Mouse (Mus musculus) layer of hippocampus, adult 18-20 months (tissue): Measurements from ENCODE around the gene Zbtb40. TPM values are rescaled to one million over a fixed set of nuclear protein-coding genes. Genes with fewer than 3 reads are reported as not detected.
A peak's percentile ranks its signal among the peaks of the same experiment; 100 is the strongest.

Source experiments
- DNase-seq, 2 experiments: peaks; one replicate each; pipeline ENCODE4 v3.0.0; 2022; ENCODE audit warnings: low spot score in 2 of 2
- total RNA-seq, 2 experiments: library from RNA; stranded (reverse); gene quantifications; 2 replicates each; pipeline ENCODE4 v1.2.3; 2021

The Zbtb40 gene
- total RNA-seq, 2 experiments from 2014 or later, result 13.6 to 14.6 TPM

DNA sequence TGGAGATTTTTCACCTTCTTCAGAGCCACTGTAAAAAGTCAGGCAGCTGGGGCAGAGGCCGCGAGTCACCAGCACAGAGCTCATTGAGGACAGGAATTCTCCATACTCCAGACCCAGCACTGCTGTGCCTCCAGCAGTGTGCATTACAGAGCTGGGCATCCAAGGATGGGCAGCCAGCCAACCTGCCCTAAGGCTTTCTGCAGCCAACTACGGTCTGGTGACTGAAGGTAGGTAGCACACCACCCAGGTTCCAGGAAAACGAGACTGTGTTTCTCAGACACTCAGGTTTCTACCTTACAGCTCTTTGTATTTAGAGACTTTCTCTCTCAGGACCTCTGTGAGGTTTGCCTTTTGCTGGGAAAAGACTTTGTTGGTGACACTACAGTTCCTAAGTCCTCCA, 67.7 kb downstream of the Zbtb40 start:
- DNase-seq, result no peak

DNA sequence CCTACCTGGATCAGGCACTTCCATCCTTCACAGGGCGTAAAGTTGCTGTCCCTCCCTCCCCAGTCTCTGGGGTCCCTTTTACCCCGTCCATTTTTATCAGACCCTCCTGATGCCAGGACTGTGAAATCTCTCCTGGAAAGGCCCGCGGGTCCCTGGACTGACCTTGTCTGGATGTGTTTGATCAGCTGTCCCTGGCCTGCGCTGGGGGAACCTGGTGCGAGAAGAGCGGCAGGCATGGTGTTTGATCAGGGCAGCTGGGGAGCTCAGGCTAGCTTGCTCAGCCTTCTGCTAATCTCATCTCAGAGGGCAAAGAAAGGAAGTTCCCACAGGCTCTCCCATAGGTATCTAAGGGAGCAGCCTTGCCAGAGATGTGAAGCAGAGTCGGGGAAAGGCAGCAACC, 71.4 kb downstream of the Zbtb40 start:
- DNase-seq, result no peak

DNA sequence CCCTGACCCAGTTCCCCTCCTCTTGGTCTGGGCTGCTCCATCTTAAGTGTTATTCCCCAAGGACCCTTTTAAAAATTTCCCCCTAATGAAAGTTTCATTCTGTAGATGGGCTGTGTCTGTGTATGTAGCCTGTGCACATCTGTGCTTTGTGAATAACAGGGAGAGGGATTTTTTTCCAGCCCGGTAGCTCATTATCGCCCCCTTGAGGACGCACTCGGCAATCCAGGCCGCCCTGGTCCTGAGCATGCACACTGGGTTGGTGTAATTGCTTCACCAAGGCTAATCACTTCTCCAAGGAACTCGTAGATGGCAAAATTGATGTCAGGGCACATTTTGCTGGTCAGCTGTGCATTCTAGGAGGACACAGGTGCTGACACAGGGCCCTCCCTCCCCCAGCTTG, 77.7 kb downstream of the Zbtb40 start:
- DNase-seq, result peak in 1 of 2 experiments; percentile 50

DNA sequence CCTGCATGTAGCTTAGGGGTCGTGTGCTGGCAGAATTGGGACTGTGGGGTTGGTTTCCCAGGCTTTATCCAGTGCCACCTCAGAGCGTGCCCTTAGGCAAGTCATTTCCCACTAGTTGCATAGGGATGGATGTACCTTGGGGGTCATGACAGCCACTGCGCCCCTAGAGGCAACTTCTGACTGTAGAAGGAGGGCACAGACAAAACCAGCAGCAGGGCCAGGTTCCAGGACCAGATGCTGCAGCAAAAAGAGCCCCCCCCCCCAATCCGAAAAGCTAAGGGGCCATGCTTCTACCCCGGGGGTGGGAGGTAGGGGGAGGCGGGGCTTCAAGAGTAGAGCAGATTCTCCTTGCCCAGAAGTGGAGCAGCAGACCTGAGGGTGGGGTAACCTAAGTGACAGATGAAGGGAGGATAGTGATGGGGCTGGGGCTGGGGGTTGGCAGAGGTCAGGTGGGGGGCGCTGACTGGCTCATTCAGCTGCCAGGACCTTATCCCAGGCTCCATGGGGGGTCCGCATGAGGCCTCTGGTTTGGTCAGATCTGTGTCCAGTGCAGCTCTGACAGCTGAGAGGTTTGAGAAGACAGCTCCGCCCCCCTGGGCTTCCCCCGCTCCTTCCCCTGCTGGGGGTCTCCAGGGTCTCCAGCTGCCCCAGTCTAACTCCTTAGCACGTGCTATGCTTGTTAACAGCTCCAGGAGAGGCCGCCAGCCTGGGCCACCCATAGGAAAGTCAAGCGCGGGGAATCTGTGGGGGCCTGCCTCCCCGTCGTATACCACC, 78.9 kb downstream of the Zbtb40 start:
- DNase-seq, result no peak

DNA sequence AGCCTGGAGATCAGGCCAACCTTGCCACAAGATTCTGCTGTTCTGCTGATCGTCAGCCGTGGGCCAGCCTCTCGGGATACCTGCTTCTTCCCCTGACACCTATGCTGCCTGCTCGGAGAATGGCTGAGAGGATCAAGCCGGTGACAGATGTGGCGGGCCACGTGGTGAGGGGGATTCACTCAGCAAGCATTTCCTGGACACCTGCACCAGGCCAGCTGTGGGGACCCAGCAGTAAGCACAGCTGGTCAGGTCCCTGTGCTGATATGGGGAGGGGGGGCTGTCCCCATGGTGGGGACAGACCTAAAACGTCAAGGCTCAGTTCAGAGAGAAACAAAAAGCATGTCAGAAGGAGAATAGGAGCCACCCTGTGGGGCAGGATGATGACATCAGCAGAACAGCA, 79.5 kb downstream of the Zbtb40 start:
- no peak for DNase-seq

DNA sequence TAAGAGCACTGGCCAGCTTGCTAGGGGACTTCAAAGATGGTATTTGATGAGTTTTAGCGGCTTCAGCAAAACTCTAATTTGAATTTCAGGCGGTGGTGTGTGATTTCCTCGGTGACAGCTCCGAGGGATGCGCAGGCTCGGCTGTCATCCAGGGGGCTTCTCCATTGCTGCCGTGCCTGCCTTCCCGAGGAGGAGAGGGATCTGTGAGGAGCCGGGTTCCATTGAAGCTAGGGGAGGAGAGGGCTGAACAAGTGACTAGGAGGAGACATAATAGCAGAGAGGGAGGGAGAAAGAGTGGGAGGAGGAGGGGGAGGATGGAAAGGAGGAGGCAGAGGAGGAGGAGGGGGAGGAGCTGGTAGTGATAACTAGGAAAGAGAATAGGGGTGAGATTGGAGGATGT, 81.1 kb downstream of the Zbtb40 start:
- DNase-seq, result no peak

DNA sequence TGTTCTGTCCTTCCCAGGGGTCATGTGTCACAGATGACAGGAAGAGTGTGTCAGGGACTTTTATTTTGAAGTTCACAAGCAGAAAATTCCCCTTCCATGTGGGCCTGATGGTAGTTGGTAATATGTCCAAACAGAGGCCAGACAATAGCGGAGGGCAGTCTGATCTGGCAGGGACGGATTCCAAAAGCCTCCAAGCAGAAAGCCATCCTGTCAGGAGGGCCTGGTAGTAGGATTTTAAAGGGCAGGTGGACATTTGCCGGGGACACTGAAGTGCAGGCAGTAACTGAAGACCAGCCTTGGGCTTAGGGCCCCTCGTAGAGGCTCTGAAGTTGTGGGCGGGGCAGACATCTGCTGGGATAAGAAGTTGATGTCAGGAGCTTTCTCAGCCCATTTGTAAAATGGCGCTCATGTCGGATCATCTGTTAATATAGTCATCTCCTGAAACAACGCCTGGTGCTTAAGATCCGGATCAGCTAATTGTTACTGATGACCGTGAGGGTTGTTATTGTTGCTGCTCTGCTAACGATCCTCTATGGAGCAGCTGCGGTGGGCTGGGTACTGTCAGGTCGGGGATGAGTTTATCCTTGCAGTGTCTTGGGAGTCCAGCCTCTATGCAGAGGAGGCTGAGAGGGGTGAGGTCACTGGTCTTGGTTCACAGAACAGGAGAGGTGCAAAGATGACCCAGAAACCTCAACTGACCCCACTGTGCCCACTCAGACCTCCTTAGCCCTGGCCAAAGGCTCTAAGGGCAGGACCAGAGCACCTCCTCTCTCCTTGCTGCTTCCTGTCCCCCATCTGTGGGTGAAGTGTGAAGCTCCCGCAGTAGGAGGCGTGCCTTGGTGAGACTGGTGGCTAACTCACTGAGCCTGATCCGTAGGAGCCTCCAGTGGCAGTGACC, 81.9 kb downstream of the Zbtb40 start:
- DNase-seq, result no peak

DNA sequence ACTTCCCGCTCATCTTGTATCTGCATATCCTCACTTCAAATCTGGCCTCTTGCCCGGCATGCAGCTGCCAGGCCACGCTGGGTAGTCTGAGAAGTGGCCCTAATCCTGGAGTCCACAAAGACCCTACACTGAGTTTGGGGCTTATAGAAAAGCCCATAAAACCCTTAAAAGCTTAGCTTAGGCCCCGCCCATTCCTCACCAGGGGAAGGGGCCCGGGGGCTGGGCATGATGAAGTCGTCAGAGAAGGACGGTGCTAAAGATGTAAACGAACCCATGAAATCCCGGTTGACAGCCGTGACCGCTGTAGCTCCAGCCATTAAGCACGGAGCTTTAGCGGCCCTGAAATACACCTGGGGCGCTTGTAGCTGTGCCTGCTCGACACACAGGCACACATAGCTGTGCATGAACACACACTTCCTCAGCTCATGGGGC, 83.6 kb downstream of the Zbtb40 start:
- no peak for DNase-seq

DNA sequence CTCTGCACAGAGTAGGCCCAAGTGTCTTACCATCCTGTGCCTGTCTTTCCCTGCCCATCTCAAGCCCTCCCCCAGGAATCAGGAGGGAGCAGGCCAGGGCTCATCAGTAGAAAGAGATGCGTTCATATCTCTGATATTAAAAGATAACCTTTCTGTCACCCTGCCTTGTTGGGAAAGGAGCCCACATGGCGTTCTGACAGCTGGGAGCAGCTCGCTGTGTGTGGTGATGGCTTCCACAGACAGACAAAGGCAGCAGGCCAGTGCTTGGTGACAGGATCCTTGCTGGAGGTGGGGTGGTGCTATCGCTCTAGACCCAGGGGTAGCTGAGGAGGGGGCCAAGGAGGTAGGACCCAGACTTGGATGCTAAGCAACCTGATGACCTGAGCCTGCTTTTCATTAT, 86.2 kb downstream of the Zbtb40 start:
- DNase-seq, result no peak

DNA sequence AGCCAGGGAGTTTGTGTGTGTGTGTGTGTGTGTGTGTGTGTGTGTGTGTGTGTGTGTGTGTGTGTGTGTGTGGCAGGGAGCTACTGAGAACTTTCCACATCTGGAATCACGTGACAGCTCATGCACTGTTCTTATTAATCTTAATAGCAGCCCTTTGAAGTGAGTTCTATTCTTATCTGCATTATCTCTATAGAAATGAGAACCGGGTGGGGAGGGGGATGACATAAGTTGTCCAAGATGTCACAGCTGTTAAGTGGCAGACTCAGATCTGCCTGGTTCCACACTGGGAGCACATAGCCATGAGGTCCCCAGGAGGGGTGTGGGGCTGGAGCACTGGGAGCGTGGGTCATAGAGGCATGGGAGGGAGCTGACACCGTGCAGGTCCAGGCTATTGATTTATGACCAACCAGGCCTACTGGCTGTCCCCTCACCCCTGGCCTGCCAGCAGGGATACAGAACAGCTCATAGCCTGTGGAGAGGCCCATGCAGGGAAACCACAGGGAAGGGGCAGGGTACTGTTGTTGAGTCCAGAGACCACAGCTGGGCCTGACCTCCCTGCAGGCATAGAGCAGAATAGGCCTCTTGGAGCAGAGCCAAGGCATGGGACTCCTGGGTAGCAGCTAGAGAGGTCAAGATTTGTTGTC, 86.8 kb downstream of the Zbtb40 start:
- DNase-seq, result no peak

DNA sequence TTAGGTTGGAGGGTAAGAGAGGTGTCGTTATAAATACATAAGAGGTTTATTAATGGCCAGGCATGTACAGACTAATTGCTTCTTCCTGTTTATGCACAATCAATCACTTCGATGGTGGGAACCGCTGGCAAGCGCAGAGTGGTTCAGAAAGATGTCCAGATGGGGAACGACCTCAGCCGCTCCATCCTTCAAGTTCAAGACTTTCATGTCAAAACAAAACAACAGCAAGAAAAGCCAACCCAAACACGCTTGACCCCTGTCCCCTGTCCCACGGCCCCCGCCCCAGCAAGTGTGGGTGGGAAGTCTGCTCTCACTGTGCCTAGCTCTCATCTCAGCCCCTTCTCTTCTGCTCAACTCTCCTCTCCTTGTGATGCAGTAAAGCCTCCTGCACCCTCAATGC, 88.0 kb downstream of the Zbtb40 start:
- no peak for DNase-seq

DNA sequence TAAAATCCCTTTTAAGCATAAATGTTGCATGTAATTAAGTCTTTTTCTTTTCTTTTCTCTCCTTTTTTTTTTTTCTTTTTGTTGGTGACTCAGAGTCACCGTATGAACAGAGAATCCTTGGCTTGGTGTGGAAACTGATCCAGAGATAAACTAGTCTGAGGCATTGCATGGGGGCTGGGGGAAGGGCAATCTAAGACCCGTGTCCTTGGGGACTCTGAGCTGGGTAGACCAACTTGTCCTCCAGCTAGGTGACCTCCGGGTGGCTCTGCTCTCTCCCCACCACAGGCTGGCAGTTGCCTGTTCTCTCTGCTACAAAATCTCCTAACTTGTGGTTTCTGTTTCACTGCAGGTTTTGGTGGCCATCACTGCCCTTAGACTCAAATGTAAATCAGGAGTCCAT, 88.5 kb downstream of the Zbtb40 start:
- DNase-seq, result no peak

DNA sequence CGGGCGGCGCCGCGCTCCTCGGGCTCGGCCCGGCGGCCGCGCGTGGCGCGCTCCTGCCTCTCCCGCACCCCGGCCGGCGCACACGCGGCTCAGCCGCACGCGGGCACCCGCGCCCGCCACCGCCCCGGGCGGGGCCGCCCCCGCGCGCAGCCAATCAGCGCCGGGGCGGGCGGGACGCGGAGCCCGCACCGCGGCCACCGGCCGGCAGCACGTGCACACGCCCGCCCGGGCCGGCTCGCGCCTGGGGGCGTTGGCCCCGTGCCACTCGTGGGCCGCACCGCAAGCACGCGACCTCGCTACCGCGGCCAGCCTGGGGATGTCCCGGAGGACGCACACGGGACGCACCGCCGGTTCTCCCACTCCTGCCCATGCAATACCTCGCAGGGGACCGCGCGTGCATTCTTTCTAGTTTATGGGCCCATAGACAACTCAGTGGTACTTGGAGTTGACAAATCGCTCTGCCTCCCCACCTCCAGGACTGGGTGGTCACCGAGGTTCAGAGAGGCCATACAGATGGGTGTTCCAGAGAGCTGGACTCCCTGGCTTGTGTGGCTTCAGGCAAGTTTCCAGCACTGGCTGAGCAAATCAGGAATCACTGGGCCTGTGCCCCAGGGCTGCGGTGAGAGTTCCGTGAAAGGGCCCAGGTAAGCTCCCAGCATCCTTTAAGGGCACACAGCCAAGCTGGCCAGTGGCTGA, 91.7 kb downstream of the Zbtb40 start, which contains the start of gene Epha8:
Gene Epha8, minus strand, starts transcription at position 66 of the 696 bp plus-strand sequence.
- no peak for DNase-seq

DNA sequence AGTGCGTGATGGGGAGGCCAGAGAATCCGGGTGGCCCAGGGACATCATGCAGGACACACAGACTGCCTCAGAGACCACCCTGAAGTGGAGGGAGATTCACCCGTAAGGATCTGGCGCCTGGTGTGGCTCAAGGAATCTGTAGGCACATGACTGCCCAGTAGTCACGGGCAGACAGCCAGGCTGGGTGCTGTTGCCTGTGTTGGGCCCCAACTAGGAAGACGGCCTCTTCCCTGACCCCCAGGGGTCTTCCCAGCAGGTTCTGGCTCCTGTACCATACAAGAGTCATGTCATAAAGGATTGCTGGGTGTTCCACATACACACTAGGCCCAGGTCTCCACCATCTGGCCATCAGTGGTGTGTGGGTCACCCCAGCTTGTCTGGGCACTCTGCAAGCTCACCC, 94.0 kb downstream of the Zbtb40 start:
- DNase-seq, result no peak

DNA sequence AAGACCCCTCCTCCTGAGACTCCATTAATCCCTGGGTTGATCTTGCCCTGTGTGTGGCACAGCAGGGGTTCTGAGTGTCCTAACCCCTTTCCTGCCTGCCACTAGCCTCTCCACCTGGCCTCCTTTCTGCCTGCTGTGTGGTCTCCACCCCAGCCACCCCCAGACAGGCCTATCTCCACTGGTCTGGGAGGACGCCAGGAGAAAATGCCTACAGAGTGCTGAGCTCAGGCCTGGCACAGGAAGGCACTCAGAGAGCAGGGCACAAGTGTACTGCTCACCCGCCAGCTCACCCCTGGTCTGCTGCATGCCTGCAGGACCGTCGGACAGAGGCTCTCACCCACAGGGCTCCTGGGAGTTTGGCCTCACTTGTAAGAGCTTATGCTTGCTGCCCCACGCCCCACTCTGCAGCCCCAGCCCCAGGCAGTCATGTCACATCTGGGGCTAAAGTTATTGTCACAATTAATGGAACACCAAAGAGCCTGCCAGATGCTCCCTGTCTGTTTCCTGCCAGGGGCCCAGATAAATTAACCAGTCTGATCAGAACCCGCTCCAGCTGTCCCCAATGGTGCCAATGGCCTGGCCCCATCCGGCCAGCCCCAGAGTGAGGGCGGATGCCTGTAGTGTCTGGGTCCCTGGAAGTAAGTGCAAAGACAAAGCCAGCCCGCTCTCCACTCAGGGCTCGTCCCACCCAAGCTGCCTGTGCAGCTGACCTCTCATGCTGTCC, 99.2 kb downstream of the Zbtb40 start:
- DNase-seq, result no peak

DNA sequence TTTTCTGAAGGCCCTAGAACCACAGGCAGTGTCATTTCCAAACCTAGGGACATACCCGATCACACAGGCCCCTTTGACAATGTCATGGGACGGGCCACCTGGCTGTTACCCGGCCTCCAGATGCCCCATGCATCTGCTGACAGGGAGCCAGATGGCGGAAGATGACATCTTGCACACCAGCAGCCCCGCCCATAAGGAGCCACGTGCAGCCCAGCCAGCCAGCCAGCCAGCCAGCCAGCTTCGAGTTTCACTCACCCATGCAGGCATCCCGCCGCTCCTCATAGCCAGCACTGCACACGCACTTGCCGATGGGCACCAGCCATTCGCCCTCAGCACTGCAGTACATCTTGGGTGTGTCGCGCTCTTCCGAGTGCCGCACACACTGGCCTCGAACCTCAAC, 103.2 kb downstream of the Zbtb40 start:
- no peak for DNase-seq

DNA sequence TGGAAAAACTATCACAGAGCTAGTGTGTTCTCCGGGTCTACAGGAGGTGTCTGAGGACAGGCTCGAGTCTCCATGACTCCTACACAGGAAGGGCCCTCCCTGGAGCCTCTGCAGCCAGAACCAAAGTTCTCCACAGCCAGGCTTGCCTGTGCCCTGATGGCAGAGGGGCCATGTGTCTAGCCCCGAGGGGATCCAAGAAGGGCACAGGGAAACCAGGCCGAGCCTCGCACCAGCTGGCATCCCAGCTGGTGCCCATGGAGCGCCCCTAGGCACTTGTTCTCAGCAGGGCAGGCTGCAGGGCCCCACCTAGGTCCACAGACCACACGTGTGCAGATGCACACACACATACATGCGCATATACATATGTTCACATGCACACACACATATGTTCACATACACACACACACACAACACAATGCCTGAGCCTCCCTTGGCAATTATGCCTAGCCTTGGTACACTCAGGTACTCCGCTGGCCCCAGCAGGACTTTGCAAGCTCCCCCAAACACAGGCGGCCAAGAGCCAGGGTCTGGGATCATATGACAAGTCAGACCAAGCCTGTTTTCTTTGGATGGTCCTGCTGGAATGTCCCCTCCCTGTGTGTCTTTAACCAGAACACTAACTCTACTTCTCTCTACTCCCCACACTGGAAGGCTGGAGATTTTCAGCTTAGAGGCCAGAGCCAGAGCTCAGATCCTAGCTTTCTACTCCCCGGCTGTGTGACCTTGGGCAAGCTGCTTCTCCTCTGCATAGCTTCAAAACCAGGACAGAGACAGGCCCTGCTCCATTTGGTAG, 103.8 kb downstream of the Zbtb40 start:
- no peak for DNase-seq

DNA sequence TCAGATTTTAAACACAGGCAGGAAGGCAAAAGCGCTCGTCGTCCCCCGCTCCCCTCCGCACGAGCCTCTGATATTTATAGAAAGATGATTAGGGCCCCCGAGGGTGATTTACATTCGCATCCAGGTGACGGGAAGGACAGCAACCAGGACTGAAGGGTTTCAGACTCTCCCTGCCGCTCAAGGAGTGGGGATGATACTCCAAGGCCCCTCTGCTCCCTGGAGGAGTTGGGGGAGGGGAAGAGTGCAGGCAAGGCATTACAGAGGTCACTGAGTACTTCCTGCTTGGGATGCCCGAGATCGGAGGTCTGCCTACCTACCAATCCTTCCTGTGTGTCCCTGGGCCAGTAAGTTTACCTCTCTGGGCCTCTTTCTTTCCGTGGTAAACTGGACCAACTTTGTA, 105.4 kb downstream of the Zbtb40 start:
- DNase-seq, result no peak

DNA sequence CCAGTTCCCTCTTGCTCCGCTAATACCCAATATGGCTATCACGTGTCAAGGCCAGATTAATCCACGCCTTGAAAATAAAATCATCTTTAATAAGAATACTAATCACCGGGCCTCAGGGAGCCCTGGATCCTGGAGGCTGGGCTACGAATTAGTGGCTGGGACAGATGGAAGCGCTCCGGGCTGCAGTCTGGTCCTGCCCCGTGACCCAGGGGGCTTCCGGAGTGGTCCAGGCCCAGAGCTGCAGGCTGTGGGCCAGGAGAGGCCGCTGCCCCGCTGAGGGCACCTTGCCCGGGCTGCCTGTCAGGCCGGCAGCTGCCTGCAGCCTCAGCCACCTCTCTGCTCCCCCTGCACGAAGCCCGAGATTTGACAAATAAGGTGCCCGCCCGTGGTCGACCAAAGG, 105.8 kb downstream of the Zbtb40 start:
- DNase-seq, result no peak

DNA sequence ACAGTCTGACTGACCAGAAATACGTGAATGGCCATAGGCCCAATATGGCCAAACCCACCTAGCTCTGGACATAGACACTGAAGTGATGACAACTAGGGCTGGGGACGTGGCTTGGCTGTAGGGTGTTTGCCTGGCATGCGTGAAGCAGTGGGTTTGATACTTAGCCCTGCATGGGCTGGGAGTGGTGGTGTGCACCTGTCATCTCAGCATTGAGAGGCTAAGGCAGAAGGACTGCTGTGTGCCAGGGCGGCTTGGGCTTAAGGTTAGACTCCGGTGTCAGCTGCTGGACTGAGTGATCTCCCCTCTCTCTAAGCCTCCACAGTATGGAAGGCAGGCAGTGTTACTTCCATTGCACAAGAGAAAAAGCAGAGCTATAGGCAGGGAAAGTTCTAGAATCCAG, 110.7 kb downstream of the Zbtb40 start:
- no peak for DNase-seq
